Mouse (Mus musculus) myocyte (in vitro differentiated cells): Measurements from ENCODE around the gene Gm20388.

Experiments used
- E2F4 ChIP-seq: IDR thresholded peaks from one replicate; pipeline ENCODE4 v1.6.1; 2011; ENCODE audit warnings: mild to moderate bottlenecking, control low read depth, moderate library complexity; ENCODE audit not compliant: insufficient read depth
- MYOG ChIP-seq, 3 experiments: IDR thresholded peaks; one replicate each; pipeline ENCODE4 v1.6.1; 2011; ENCODE audit warnings: control low read depth in 2 of 3, low read depth in 2 of 3, mild to moderate bottlenecking in 2 of 3; ENCODE audit not compliant: insufficient read length in 2 of 3, control insufficient read depth in 1 of 3, insufficient read depth in 1 of 3
- POLR2A ChIP-seq: IDR thresholded peaks from one replicate; pipeline ENCODE4 v1.6.1; 2011; ENCODE audit warnings: low read depth, mild to moderate bottlenecking, control low read depth, moderate library complexity; ENCODE audit not compliant: insufficient read length
- POLR2AphosphoS2 ChIP-seq: IDR thresholded peaks from one replicate; pipeline ENCODE4 v1.6.1; 2011; ENCODE audit warnings: low read depth, control low read depth; ENCODE audit not compliant: insufficient read length
- TCF12 ChIP-seq: IDR thresholded peaks from one replicate; pipeline ENCODE4 v1.6.1; 2011; ENCODE audit warnings: mild to moderate bottlenecking, control low read depth; ENCODE audit not compliant: poor library complexity, insufficient read depth, severe bottlenecking
- USF1 ChIP-seq: IDR thresholded peaks from one replicate; pipeline ENCODE4 v1.6.1; 2011; ENCODE audit warnings: low read depth, mild to moderate bottlenecking, control low read depth, moderate library complexity

- TF ChIP-seq TCF12 (no peak), POLR2AphosphoS2 (no peak), USF1 (no peak), POLR2A (no peak), E2F4 (no peak), MYOG (IDR thresholded peaks at IDR 0.05; ENCODE audit: control insufficient read depth in 1 of 3, insufficient read depth in 1 of 3, insufficient read length in 2 of 3, low read depth in 2 of 3) (no peak)
Measured at GRCm38 (mm10) chr8:123213118-123213772, 3302.6 kb downstream of the Gm20388 start.
